Mouse (Mus musculus) lung, embryonic 16.5 days (tissue): Measurements from ENCODE around the gene Atp8b4. TPM values are rescaled to one million over a fixed set of nuclear protein-coding genes. Genes with fewer than 3 reads are reported as not detected.

Source experiments
- ATAC-seq: fragments of 200-750 bp; cut with Nextera tagmentation; 2 replicates; pipeline ENCODE4 v1.8.0; 2017; ENCODE audit warnings: low read depth, mild to moderate bottlenecking, moderate library complexity
- H3K27ac ChIP-seq: fragments of 300-500 bp; sonication (generic); 2 replicates; pipeline ENCODE4 v1.5.1; 2014; ENCODE audit warnings: mild to moderate bottlenecking, control low read depth, low read length
- H3K27me3 ChIP-seq: fragments of 300-500 bp; sonication (generic); 2 replicates; pipeline ENCODE4 v1.6.1; 2014; ENCODE audit warnings: low read depth, low read length, mixed read lengths; ENCODE audit not compliant: control insufficient read depth, insufficient read depth
- H3K36me3 ChIP-seq: fragments of 300-500 bp; sonication (generic); 2 replicates; pipeline ENCODE4 v1.6.1; 2014; ENCODE audit warnings: low read length; ENCODE audit not compliant: control insufficient read depth, insufficient read depth
- H3K4me1 ChIP-seq: fragments of 300-500 bp; sonication (generic); replicated peaks from 2 replicates; pipeline ENCODE4 v1.6.1; 2014; ENCODE audit warnings: low read length, mixed read lengths; ENCODE audit not compliant: control insufficient read depth, insufficient read depth
- H3K4me2 ChIP-seq: fragments of 300-500 bp; sonication (generic); 2 replicates; pipeline ENCODE4 v1.6.1; 2014; ENCODE audit warnings: low read depth, low read length, control low read depth
- H3K4me3 ChIP-seq: fragments of 300-500 bp; sonication (generic); 2 replicates; pipeline ENCODE4 v1.5.1; 2014; ENCODE audit warnings: mild to moderate bottlenecking, low read length, control low read depth
- H3K9ac ChIP-seq: fragments of 300-500 bp; sonication (generic); 2 replicates; pipeline ENCODE4 v1.6.1; 2014; ENCODE audit warnings: low read length, control low read depth
- H3K9me3 ChIP-seq: fragments of 300-500 bp; sonication (generic); 2 replicates; pipeline ENCODE4 v1.6.1; 2016; ENCODE audit warnings: low read length; ENCODE audit not compliant: control insufficient read depth
- WGBS: fragments of 180-500 bp; shearing (Covaris S2); extraction: QIAGEN DNeasy Blood & Tissue Kit; methylation state at CpG from one replicate; pipeline ENCODE4 v1.1.7; 2014; 5-methylcytosine and 5-hydroxymethylcytosine counted together
- polyA plus RNA-seq: library from polyadenylated mRNA; unstranded; fragments of >200 nt; fragmentation: Nextera tagmentation; extraction: Ambion mirVana; gene quantifications from 2 replicates; pipeline ENCODE4 v1.2.1, GENCODE M21; 2015

Gene Atp8b4
- polyA plus RNA-seq, 1 experiment from 2014 or later: 1.1 TPM

DNA sequence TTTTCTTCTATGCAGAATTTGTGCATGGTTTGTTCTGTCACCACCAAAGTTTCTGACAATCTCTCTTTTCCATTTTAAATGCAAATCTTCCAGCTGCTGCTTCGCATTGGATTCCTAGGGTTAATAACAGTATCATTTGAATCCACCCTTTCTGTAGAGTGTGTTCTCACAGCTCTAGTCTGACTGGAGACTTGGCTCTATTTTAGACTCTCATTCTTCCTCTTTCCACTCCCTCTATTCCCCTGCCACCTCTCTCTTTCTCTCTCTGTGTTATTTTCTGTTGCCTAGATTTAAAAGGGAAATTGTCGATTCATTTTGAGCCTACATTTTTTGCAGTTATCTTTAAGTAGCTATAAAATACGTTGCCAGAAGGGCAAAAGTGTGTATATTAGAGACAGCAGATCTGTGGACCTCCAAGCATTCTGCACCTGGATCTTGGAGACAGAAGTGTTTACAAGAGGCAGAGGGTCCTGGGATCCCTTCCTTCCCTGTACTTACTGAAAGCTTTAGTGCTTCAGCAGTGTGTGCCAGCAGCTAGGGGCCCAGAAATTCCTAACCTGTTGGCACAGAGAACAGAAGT lies 225.6 kb downstream of the Atp8b4 start:
- no peak for ATAC-seq
- Histone ChIP-seq H3K4me3 (no peak overlapping the region), H3K36me3 (no peaks in the 10 kb centered on the region), H3K9ac (no peak overlapping the region), H3K9me3 (no peaks in the 10 kb centered on the region), H3K4me1 (no peaks in the 10 kb centered on the region), H3K4me2 (no peak overlapping the region), H3K27ac (no peak overlapping the region), H3K27me3 (no peaks in the 10 kb centered on the region)
- 63% methylated on average over 3 of the region's 3 CpGs for WGBS

DNA sequence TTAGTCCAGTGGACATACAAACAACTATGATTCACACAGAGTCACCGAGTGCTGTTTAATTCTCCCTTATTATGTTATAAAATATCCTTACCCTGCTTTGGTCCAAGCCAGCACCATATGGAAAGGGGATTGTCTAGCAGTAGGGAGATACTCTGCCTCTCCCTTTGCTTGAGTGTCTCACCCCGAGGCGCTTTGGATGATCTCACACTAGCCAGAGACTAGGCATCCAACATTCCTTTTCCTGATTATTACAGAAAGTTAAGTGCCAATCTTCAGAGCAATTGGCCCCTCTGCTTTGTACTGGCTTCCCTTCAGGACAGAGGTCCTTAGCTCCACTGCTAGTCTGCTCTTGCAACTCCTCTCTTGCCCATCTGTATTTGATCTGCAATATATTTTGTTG lies 226.2 kb downstream of the Atp8b4 start:
- H3K27ac ChIP-seq: no peak overlapping the region
- no peak overlapping the region for H3K4me3 ChIP-seq
- no peaks in the 10 kb centered on the region for H3K36me3 ChIP-seq
- H3K27me3 ChIP-seq: no peaks in the 10 kb centered on the region
- no peaks in the 10 kb centered on the region for H3K4me1 ChIP-seq
- no peak overlapping the region for H3K9ac ChIP-seq
- H3K9me3 ChIP-seq: no peaks in the 10 kb centered on the region
- 70% methylated on average over 3 of the region's 3 CpGs for WGBS
- ATAC-seq: no peak
- H3K4me2 ChIP-seq: no peak overlapping the region

Other genes with a start within 250 kb of the Atp8b4 start
- 1.5 and 2.9 TPM in 2 replicates for gene Slc27a2, start 51.7 kb upstream of the Atp8b4 start, polyA plus RNA-seq
- gene Hdc, start 118.6 kb upstream of the Atp8b4 start, polyA plus RNA-seq: 12.3 and 16.9 TPM in 2 replicates
- 53.0 and 58.6 TPM in 2 replicates for gene Gabpb1, start 175.7 kb upstream of the Atp8b4 start, polyA plus RNA-seq
- gene Usp8, start 206.7 kb upstream of the Atp8b4 start, polyA plus RNA-seq: 43.0 and 43.4 TPM in 2 replicates